In genomic region chr5:114942766-114943130, GRCm38 (mm10) we compare ENCODE assay signal across 9 mouse cellular contexts. TPM values are rescaled to one million over a fixed set of nuclear protein-coding genes. Genes with fewer than 3 reads are reported as not detected.
A peak's percentile ranks its signal among the peaks of the same experiment; 100 is the strongest.
DNase-seq lines count a peak whose midpoint lies in the region; ATAC-seq and TF ChIP-seq lines count a peak whose summit lies in the region.
"Had no signal": no experiment of that assay in that cellular context is flagged by ENCODE, and none has a peak within 500 bp of the region (broad histone marks: within the 10 kb centered on the region; RNA-seq: fewer than 3 reads in every experiment).

No protein-coding gene starts in this region.

- H3K9me3 ChIP-seq in heart, embryonic 16.5 days (replicated peaks; ENCODE audit: control insufficient read depth, low read length) = 0 out of 2 replicates have a peak, but pooled peaks cover 2% of the 10 kb centered on the region
- no peaks in the 10 kb centered on the region for H3K9me3 ChIP-seq in MEL (replicated peaks; ENCODE audit: insufficient read depth, low read length)
- no peaks in the 10 kb centered on the region for H3K9me3 ChIP-seq in hindbrain, embryonic 11.5 days (ENCODE audit: control insufficient read depth, low read length)
- peaks cover 9% of the 10 kb centered on the region; the same call in 1 of the 2 replicates for H3K9me3 ChIP-seq in midbrain, embryonic 10.5 days (replicated peaks)

- intact Hi-C loops in heart, postnatal 14 days (cut with DNase I) = no loop called here

- H3K27me3 ChIP-seq in heart, embryonic 16.5 days (ENCODE audit: control insufficient read depth, insufficient read depth, low read length) = no peaks in the 10 kb centered on the region
- no peaks in the 10 kb centered on the region for H3K27me3 ChIP-seq in MEL (ENCODE audit: control insufficient read depth in 1 of 2, insufficient read depth in 2 of 2, low read length in 2 of 2)
- H3K27me3 ChIP-seq in hindbrain, embryonic 11.5 days (ENCODE audit: control insufficient read depth, insufficient read depth, low read length) = no peaks in the 10 kb centered on the region
- H3K27me3 ChIP-seq in midbrain, embryonic 10.5 days (ENCODE audit: low read depth, poor library complexity, severe bottlenecking) = no peaks in the 10 kb centered on the region

- peak overlapping the region; percentile 89 for H3K4me2 ChIP-seq in heart, embryonic 16.5 days (ENCODE audit: low read depth, low read length)
- peak overlapping the region; percentile 69 for H3K4me2 ChIP-seq in hindbrain, embryonic 11.5 days (replicated peaks; ENCODE audit: low read depth, low read length)

- peaks cover 6% of the 10 kb centered on the region for H3K79me2 ChIP-seq in MEL (ENCODE audit: control insufficient read depth, insufficient read depth, low read length, poor library complexity)

- TF ChIP-seq RAD21 in MEL (IDR thresholded peaks at IDR 0.05; ENCODE audit: low read depth, low read length) = no peak

- TF ChIP-seq POLR2A in MEL (IDR thresholded peaks at IDR 0.05; ENCODE audit: control insufficient read depth in 1 of 2, insufficient read depth in 1 of 2, low read depth in 1 of 2, low read length in 2 of 2, poor library complexity in 1 of 2) = no peak

- no peak for DNase-seq in heart, postnatal 14 days
- no peak for DNase-seq in MEL (ENCODE audit: low read depth, low spot score)
- no peak for DNase-seq in hindbrain, embryonic 11.5 days (ENCODE audit: low spot score)
- no peak for DNase-seq in midbrain, embryonic 10.5 days (ENCODE audit: low spot score)
- no peak for DNase-seq in adrenal gland, adult 8-10 months
- DNase-seq in retina, postnatal 1 day = no peak
- DNase-seq in layer of hippocampus, adult 9-11 months = no peak

- TF ChIP-seq CTCF in MEL (IDR thresholded peaks at IDR 0.05 in 2 of 3, conservative IDR thresholded peaks at IDR 0.05 in 1 of 3; ENCODE audit: control insufficient read depth in 1 of 3, insufficient read depth in 1 of 3, low read depth in 2 of 3, low read length in 3 of 3, poor library complexity in 1 of 3, severe bottlenecking in 1 of 3) = no peak

- H3K4me3 ChIP-seq in heart, embryonic 16.5 days (ENCODE audit: low read length) = peak overlapping the region; percentile 98
- H3K4me3 ChIP-seq in MEL (ENCODE audit: control insufficient read depth in 1 of 2, insufficient read depth in 1 of 2, low read depth in 2 of 2, low read length in 2 of 2) = peak overlapping the region; percentile 80 to 99
- peak overlapping the region; percentile 90 for H3K4me3 ChIP-seq in hindbrain, embryonic 11.5 days (ENCODE audit: low read depth, low read length)
- peak overlapping the region; percentile 92 for H3K4me3 ChIP-seq in midbrain, embryonic 10.5 days

- 45% methylated on average over 4 of the region's 4 CpGs for WGBS in heart, embryonic 16.5 days
- WGBS in hindbrain, embryonic 11.5 days = 54% methylated on average over 4 of the region's 4 CpGs
- 59% methylated on average over 4 of the region's 4 CpGs for WGBS in midbrain, embryonic 10.5 days

- TF ChIP-seq EP300 in MEL (IDR thresholded peaks at IDR 0.05; ENCODE audit: low read depth in 1 of 2, low read length in 2 of 2) = no peak

- H3K4me1 ChIP-seq in heart, embryonic 16.5 days (ENCODE audit: control insufficient read depth, insufficient read depth, low read length) = peaks cover 7% of the 10 kb centered on the region
- H3K4me1 ChIP-seq in MEL (ENCODE audit: control insufficient read depth in 1 of 2, insufficient read depth in 2 of 2, low read length in 2 of 2) = no peaks in the 10 kb centered on the region; a peak in 2 of 4 replicates
- no peaks in the 10 kb centered on the region for H3K4me1 ChIP-seq in hindbrain, embryonic 11.5 days (replicated peaks; ENCODE audit: control insufficient read depth, insufficient read depth, low read length)
- peaks cover 10% of the 10 kb centered on the region for H3K4me1 ChIP-seq in midbrain, embryonic 10.5 days

- H3K27ac ChIP-seq in heart, embryonic 16.5 days (ENCODE audit: low read length) = no peak overlapping the region
- no peak overlapping the region for H3K27ac ChIP-seq in MEL (ENCODE audit: control insufficient read depth, low read depth, low read length)
- H3K27ac ChIP-seq in hindbrain, embryonic 11.5 days (ENCODE audit: low read depth, low read length) = no peak overlapping the region
- H3K27ac ChIP-seq in midbrain, embryonic 10.5 days (replicated peaks) = peak overlapping the region; percentile 92; the same call in 1 of the 2 replicates

- peak overlapping the region; percentile 99 for H3K9ac ChIP-seq in heart, embryonic 16.5 days (ENCODE audit: low read length)
- H3K9ac ChIP-seq in MEL (ENCODE audit: control insufficient read depth, low read depth, low read length, poor library complexity, severe bottlenecking) = peak overlapping the region; percentile 93
- H3K9ac ChIP-seq in hindbrain, embryonic 11.5 days (ENCODE audit: low read depth, low read length) = peak overlapping the region; percentile 92

- no peak for ATAC-seq in heart, embryonic 16.5 days (replicated peaks; ENCODE audit: extremely low read depth, insufficient read depth, low FRiP score)
- no peak for ATAC-seq in hindbrain, embryonic 11.5 days (ENCODE audit: low FRiP score)

- H3K36me3 ChIP-seq in heart, embryonic 16.5 days (ENCODE audit: control insufficient read depth, insufficient read depth) = peaks cover 19% of the 10 kb centered on the region
- peaks cover 0 to 6% of the 10 kb centered on the region in 2 experiments; a peak in 2 of 4 replicates for H3K36me3 ChIP-seq in MEL (ENCODE audit: control insufficient read depth in 1 of 2, insufficient read depth in 2 of 2, low read length in 2 of 2)
- 0 out of 2 replicates have a peak, but pooled peaks cover 3% of the 10 kb centered on the region for H3K36me3 ChIP-seq in hindbrain, embryonic 11.5 days (ENCODE audit: control insufficient read depth, insufficient read depth, low read length)
- H3K36me3 ChIP-seq in midbrain, embryonic 10.5 days = peaks cover 32% of the 10 kb centered on the region

TF ChIP-seq in MEL, 35 proteins besides CTCF, POLR2A, EP300 and RAD21 (continues in another document):
- no peak for TF ChIP-seq MAZ (IDR thresholded peaks at IDR 0.05; ENCODE audit: low read depth, low read length)
- peak; percentile 71 for TF ChIP-seq USF1 (IDR thresholded peaks at IDR 0.05; ENCODE audit: low read depth, low read length)
- TF ChIP-seq ZKSCAN1 (IDR thresholded peaks at IDR 0.05; ENCODE audit: low read depth, low read length) = no peak
- TF ChIP-seq KAT2A (conservative IDR thresholded peaks at IDR 0.05; ENCODE audit: low read depth, low read length) = no peak
- no peak for TF ChIP-seq MAFK (IDR thresholded peaks at IDR 0.05; ENCODE audit: borderline replicate concordance, low read depth, low read length)
- TF ChIP-seq MXI1 (IDR thresholded peaks at IDR 0.05; ENCODE audit: low read depth, low read length) = no peak
- TF ChIP-seq E2F4 (IDR thresholded peaks at IDR 0.05; ENCODE audit: borderline replicate concordance, low read depth, low read length) = no peak
- 0 out of 4 replicates have a peak, but pooled peaks of 1 of the 2 experiments have one; percentile 15 for TF ChIP-seq USF2 (IDR thresholded peaks at IDR 0.05; ENCODE audit: borderline replicate concordance in 1 of 2, insufficient read depth in 1 of 2, low read depth in 1 of 2, low read length in 2 of 2)
- no peak for TF ChIP-seq MYB (IDR thresholded peaks at IDR 0.05; ENCODE audit: low read depth, low read length)
- TF ChIP-seq ETS1 (IDR thresholded peaks at IDR 0.05; ENCODE audit: low read depth, low read length) = no peak
- no peak for TF ChIP-seq CHD1 (IDR thresholded peaks at IDR 0.05; ENCODE audit: low read depth, low read length)
- no peak for TF ChIP-seq SMC3 (IDR thresholded peaks at IDR 0.05; ENCODE audit: low read depth, low read length)

RNA-seq across cellular contexts. Expression of gene 2210016L21Rik, which starts 0.8 kb away (rescaled TPM):
- polyA plus RNA-seq in heart, embryonic 16.5 days (2015; fragmentation: Nextera tagmentation; extraction: Ambion mirVana) = 32.6 and 37.1 TPM in 2 replicates
- total RNA-seq in heart, postnatal 14 days (2021) = 10 to 100 TPM; 28.6 to 31.2 TPM
- 14.4 and 16.2 TPM in 2 replicates for total RNA-seq in MEL (2012; rRNA removed)
- 10 to 100 TPM in 1 of 2 experiments, not detected in 1; 46.1 TPM for polyA plus RNA-seq in MEL (2012; ENCODE audit: insufficient read depth in 1 of 2, insufficient read length in 2 of 2, low read depth in 1 of 2, low replicate concordance in 2 of 2, missing spikeins in 1 of 2)
- 48.1 and 57.4 TPM in 2 replicates for polyA plus RNA-seq in hindbrain, embryonic 11.5 days (2014; fragmentation: Nextera tagmentation; extraction: Ambion mirVana)
- 48.7 and 50.3 TPM in 2 replicates for polyA plus RNA-seq in midbrain, embryonic 10.5 days (2016; fragmentation: Nextera tagmentation; extraction: Ambion mirVana)
- total RNA-seq in adrenal gland, adult 8-10 months (2022) = 10 to 100 TPM; 46.4 to 59.2 (median 54.2) TPM

RNA-seq across cellular contexts. Expression of gene Oasl1, which starts 19.7 kb away (rescaled TPM):
- polyA plus RNA-seq in heart, embryonic 16.5 days (2015; fragmentation: Nextera tagmentation; extraction: Ambion mirVana) = 0.89 and 1.4 TPM in 2 replicates
- total RNA-seq in heart, postnatal 14 days (2021) = under 1 TPM in 1 of 2 experiments, not detected in 1; 0.83 TPM
- 8.2 and 11.5 TPM in 2 replicates for total RNA-seq in MEL (2012; rRNA removed)
- 10 to 100 TPM in 1 of 2 experiments, not detected in 1; 33.3 TPM for polyA plus RNA-seq in MEL (2012; ENCODE audit: insufficient read depth in 1 of 2, insufficient read length in 2 of 2, low read depth in 1 of 2, low replicate concordance in 2 of 2, missing spikeins in 1 of 2)
- 0.25 and 0.39 TPM in 2 replicates for polyA plus RNA-seq in hindbrain, embryonic 11.5 days (2014; fragmentation: Nextera tagmentation; extraction: Ambion mirVana)
- not detected in 2 replicates for polyA plus RNA-seq in midbrain, embryonic 10.5 days (2016; fragmentation: Nextera tagmentation; extraction: Ambion mirVana)
- 1 to 10 TPM; 1.7 to 2.4 (median 2.0) TPM for total RNA-seq in adrenal gland, adult 8-10 months (2022)

RNA-seq across cellular contexts. Expression of gene Hnf1a, which starts 28.1 kb away (rescaled TPM):
- 0.22 and 0.46 TPM in 2 replicates for polyA plus RNA-seq in heart, embryonic 16.5 days (2015; fragmentation: Nextera tagmentation; extraction: Ambion mirVana)
- total RNA-seq in heart, postnatal 14 days (2021) = under 1 TPM in 1 of 2 experiments, not detected in 1; 0.10 TPM
- total RNA-seq in MEL (2012; rRNA removed) = 0.08 TPM in 1 of 2 replicates, not detected in the other
- under 1 TPM in 1 of 2 experiments, not detected in 1; 0.28 TPM for polyA plus RNA-seq in MEL (2012; ENCODE audit: insufficient read depth in 1 of 2, insufficient read length in 2 of 2, low read depth in 1 of 2, low replicate concordance in 2 of 2, missing spikeins in 1 of 2)
- 0.04 TPM in 1 of 2 replicates, not detected in the other for polyA plus RNA-seq in hindbrain, embryonic 11.5 days (2014; fragmentation: Nextera tagmentation; extraction: Ambion mirVana)
- 0.06 TPM in 1 of 2 replicates, not detected in the other for polyA plus RNA-seq in midbrain, embryonic 10.5 days (2016; fragmentation: Nextera tagmentation; extraction: Ambion mirVana)
- total RNA-seq in adrenal gland, adult 8-10 months (2022) = not detected
- total RNA-seq: neutrophil, adult 5-6 weeks had no signal

RNA-seq across cellular contexts. Expression of gene Oasl2, which starts 46.0 kb away (rescaled TPM):
- polyA plus RNA-seq in heart, embryonic 16.5 days (2015; fragmentation: Nextera tagmentation; extraction: Ambion mirVana) = 15.4 and 26.9 TPM in 2 replicates
- total RNA-seq in heart, postnatal 14 days (2021) = 1 to 10 TPM; 5.1 to 5.3 TPM
- total RNA-seq in MEL (2012; rRNA removed) = 0.27 TPM in 1 of 2 replicates, not detected in the other
- polyA plus RNA-seq in MEL (2012; ENCODE audit: insufficient read depth in 1 of 2, insufficient read length in 2 of 2, low read depth in 1 of 2, low replicate concordance in 2 of 2, missing spikeins in 1 of 2) = under 1 TPM in 1 of 2 experiments, not detected in 1; 0.63 TPM
- 0.92 and 1.5 TPM in 2 replicates for polyA plus RNA-seq in hindbrain, embryonic 11.5 days (2014; fragmentation: Nextera tagmentation; extraction: Ambion mirVana)
- 0.54 and 0.88 TPM in 2 replicates for polyA plus RNA-seq in midbrain, embryonic 10.5 days (2016; fragmentation: Nextera tagmentation; extraction: Ambion mirVana)
- total RNA-seq in adrenal gland, adult 8-10 months (2022) = 10 to 100 TPM; 12.0 to 16.8 (median 14.4) TPM
